Mouse (Mus musculus): ENCODE results near the gene Prr36. TPM values are rescaled to one million over a fixed set of nuclear protein-coding genes. Genes with fewer than 3 reads are reported as not detected.

Prr36 gene
- polyA plus RNA-seq, 1 experiment: not detected

DNA sequence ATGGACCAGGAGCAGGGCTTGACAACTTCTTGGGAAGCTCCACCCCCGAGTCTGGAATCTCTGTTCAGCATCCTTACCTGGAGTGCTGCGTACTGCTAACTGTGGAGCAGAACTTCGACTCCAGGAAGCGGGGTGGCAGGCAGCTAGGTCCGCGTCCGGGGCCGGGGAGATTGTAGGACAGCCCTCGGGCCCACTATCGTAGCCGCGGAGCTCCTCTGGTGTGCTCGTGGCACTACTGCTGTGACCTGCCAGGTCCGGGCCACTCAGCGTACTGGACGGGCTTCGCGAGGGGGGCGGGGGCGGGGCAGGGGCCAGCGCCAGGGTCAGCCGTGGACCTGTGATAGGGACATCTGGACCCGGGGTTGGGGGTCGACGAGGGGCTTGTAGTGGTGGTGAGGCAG, 4.5 kb downstream of the Prr36 start:
- Histone ChIP-seq H3K27me3 (ENCODE audit: control insufficient read depth) (peaks cover 79% of the 10 kb centered on the region), H3K4me1 (ENCODE audit: control insufficient read depth) (peaks cover 22% of the 10 kb centered on the region), H3K36me3 (ENCODE audit: control insufficient read depth) (no peaks in the 10 kb centered on the region; the same call in 1 of the 2 replicates), H3K9me3 (ENCODE audit: control insufficient read depth, low read length) (peaks cover 8% of the 10 kb centered on the region; the same call in 1 of the 2 replicates), H3K4me3 (replicated peaks) (peak overlapping the region; percentile 44)
- no peak for TF ChIP-seq GATA1 (IDR thresholded peaks at IDR 0.05; ENCODE audit: low read length)
- no peak for TF ChIP-seq TAL1 (IDR thresholded peaks at IDR 0.05; ENCODE audit: low read length)

DNA sequence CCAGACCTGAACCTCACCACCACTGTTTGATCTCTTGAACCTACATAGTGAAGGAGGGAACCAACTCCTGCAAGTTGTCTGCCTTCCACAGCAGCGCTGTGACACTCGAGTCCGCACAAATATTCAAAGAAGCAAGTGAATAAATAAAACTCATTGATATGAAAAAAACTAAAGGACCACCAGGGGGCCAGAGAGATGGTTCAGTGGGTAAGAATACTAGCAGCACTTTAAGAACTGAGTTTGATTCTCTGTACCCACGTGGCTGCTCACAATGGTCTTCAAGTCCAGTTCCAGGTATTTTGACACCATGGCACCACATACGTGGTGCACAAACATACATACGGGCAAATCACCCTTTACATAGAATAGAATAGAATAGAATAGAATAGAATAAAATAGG, 6.2 kb downstream of the Prr36 start:
- Histone ChIP-seq H3K4me1 (ENCODE audit: control insufficient read depth) (peaks cover 33% of the 10 kb centered on the region), H3K27me3 (ENCODE audit: control insufficient read depth) (peaks cover 78% of the 10 kb centered on the region), H3K4me3 (replicated peaks) (no peak overlapping the region), H3K9me3 (ENCODE audit: control insufficient read depth, low read length) (peaks cover 4% of the 10 kb centered on the region; the same call in 1 of the 2 replicates), H3K36me3 (ENCODE audit: control insufficient read depth) (no peaks in the 10 kb centered on the region; the same call in 1 of the 2 replicates)
- no peak for TF ChIP-seq GATA1 (IDR thresholded peaks at IDR 0.05; ENCODE audit: low read length)
- no peak for TF ChIP-seq TAL1 (IDR thresholded peaks at IDR 0.05; ENCODE audit: low read length)

DNA sequence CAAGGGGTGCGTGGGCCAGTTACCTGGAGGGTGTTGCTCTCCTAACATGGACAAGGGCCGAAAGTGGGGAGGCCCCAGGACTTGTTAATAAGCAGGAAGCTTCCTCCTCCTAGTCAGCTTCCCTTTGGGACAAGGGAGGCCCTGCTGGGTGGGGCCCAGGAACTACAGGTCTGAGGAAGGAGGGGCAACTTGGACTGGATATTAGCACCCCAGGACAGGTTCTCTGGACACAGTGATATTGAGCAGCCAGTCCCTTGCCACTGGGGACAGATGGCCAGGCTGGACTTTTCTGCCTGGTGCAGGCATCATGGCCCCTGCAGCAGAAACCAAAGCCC, 10.3 kb downstream of the Prr36 start:
- H3K27me3 ChIP-seq (ENCODE audit: control insufficient read depth): peaks cover 65% of the 10 kb centered on the region
- 0 out of 2 replicates have a peak, but pooled peaks cover 2% of the 10 kb centered on the region for H3K9me3 ChIP-seq (ENCODE audit: control insufficient read depth, low read length)
- H3K4me3 ChIP-seq (replicated peaks): no peak overlapping the region
- TF ChIP-seq TAL1 (IDR thresholded peaks at IDR 0.05; ENCODE audit: low read length) (no peak), GATA1 (IDR thresholded peaks at IDR 0.05; ENCODE audit: low read length) (no peak)
- peaks cover 20% of the 10 kb centered on the region for H3K4me1 ChIP-seq (ENCODE audit: control insufficient read depth)
- H3K36me3 ChIP-seq (ENCODE audit: control insufficient read depth): no peaks in the 10 kb centered on the region; the same call in 1 of the 2 replicates

- Histone ChIP-seq H3K4me3 (replicated peaks) (peak overlapping the region; percentile 37), H3K27me3 (ENCODE audit: control insufficient read depth) (peaks cover 62% of the 10 kb centered on the region), H3K9me3 (ENCODE audit: control insufficient read depth, low read length) (0 out of 2 replicates have a peak, but pooled peaks cover 2% of the 10 kb centered on the region), H3K4me1 (ENCODE audit: control insufficient read depth) (peaks cover 20% of the 10 kb centered on the region), H3K36me3 (ENCODE audit: control insufficient read depth) (no peaks in the 10 kb centered on the region; the same call in 1 of the 2 replicates)
- TF ChIP-seq GATA1 (IDR thresholded peaks at IDR 0.05; ENCODE audit: low read length): no peak
- TF ChIP-seq TAL1 (IDR thresholded peaks at IDR 0.05; ENCODE audit: low read length): peak; percentile 27; the same call in 1 of the 3 replicates
These were observed 10.9 kb downstream of the Prr36 start for GRCm38 (mm10) chr8:4206182-4207015.

DNA sequence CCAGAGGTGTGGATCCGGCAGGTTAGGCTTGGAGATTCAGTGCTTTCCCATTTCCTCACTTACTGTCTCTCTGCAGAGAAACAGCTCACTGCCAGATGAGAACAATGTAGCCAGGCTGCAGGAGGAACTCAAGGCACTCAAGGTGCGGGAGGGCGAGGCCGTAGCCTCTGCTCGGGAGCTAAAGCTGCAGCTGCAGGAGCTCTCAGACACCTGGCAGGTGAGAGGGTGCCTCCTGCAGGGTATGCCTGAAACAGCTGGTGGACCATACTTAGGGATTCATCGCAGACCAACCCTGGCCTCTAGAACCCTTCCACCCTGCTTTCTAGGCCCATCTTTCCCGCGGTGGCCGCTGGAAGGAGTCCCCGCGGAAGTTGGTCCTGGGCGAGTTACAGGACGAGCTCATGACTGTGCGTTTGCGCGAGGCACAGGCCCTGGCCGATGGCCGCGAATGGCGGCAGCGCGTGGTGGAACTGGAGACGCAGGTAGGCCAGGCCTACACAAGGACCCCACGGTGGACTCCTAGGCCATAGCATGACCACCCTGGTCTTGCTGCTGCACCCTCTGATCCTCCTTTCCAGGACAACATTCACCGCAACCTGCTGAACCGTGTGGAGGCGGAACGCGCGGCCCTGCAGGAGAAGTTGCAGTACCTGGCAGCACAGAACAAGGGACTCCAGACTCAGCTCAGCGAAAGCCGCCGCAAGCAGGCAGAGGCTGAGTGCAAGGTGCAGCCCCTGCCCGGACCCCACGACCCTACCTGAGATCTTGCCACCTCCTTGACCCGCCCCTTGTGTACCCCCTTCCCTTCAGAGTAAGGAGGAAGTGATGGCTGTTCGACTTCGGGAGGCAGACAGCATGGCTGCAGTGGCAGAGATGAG, 11.8 kb downstream of the Prr36 start:
- Histone ChIP-seq H3K36me3 (ENCODE audit: control insufficient read depth) (no peaks in the 10 kb centered on the region; the same call in 1 of the 2 replicates), H3K4me3 (replicated peaks) (peak overlapping the region; percentile 37), H3K4me1 (ENCODE audit: control insufficient read depth) (peaks cover 20% of the 10 kb centered on the region), H3K27me3 (ENCODE audit: control insufficient read depth) (peaks cover 54% of the 10 kb centered on the region), H3K9me3 (ENCODE audit: control insufficient read depth, low read length) (0 out of 2 replicates have a peak, but pooled peaks cover 2% of the 10 kb centered on the region)
- TF ChIP-seq GATA1 (IDR thresholded peaks at IDR 0.05; ENCODE audit: low read length): no peak
- TF ChIP-seq TAL1 (IDR thresholded peaks at IDR 0.05; ENCODE audit: low read length): no peak

DNA sequence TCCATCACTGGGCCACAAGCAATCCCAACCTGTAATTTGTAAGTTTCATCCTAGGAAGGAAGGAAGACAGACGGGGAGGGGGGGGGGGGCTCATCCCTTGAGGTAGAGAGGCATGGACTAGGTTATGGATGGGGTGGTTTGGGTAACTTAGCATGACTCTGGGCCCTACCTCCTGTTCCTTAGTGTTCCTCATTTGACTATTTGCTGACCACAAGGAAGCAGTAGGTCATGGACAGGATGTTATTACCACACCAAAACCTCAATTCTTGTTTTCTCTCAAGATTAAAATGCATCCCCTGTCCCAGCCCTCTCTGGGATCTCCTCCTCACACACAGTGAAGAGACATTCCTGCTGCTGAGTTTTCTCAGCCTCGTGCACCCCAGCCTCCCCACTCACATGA, 15.9 kb downstream of the Prr36 start:
- H3K4me1 ChIP-seq (ENCODE audit: control insufficient read depth): peaks cover 11% of the 10 kb centered on the region
- no peak for TF ChIP-seq GATA1 (IDR thresholded peaks at IDR 0.05; ENCODE audit: low read length)
- no peak for TF ChIP-seq TAL1 (IDR thresholded peaks at IDR 0.05; ENCODE audit: low read length)
- peaks cover 27% of the 10 kb centered on the region for H3K27me3 ChIP-seq (ENCODE audit: control insufficient read depth)
- no peaks in the 10 kb centered on the region for H3K9me3 ChIP-seq (ENCODE audit: control insufficient read depth, low read length)
- no peak overlapping the region for H3K4me3 ChIP-seq (replicated peaks)
- no peaks in the 10 kb centered on the region; the same call in 1 of the 2 replicates for H3K36me3 ChIP-seq (ENCODE audit: control insufficient read depth)

GRCm38 (mm10) chr8:4193588-4193894, 23.7 kb downstream of the Prr36 start:
- H3K4me1 ChIP-seq (ENCODE audit: control insufficient read depth): peaks cover 43% of the 10 kb centered on the region
- no peaks in the 10 kb centered on the region for H3K9me3 ChIP-seq (ENCODE audit: control insufficient read depth, low read length)
- no peak overlapping the region for H3K4me3 ChIP-seq (replicated peaks)
- peaks cover 15% of the 10 kb centered on the region for H3K36me3 ChIP-seq (ENCODE audit: control insufficient read depth)
- TF ChIP-seq TAL1 (IDR thresholded peaks at IDR 0.05; ENCODE audit: low read length) (no peak), GATA1 (IDR thresholded peaks at IDR 0.05; ENCODE audit: low read length) (no peak)
- peaks cover 2% of the 10 kb centered on the region; the same call in 1 of the 2 replicates for H3K27me3 ChIP-seq (ENCODE audit: control insufficient read depth)

GRCm38 (mm10) chr8:4192807-4193587, 24.3 kb downstream of the Prr36 start:
- peaks cover 2% of the 10 kb centered on the region; the same call in 1 of the 2 replicates for H3K27me3 ChIP-seq (ENCODE audit: control insufficient read depth)
- no peaks in the 10 kb centered on the region for H3K9me3 ChIP-seq (ENCODE audit: control insufficient read depth, low read length)
- peaks cover 20% of the 10 kb centered on the region for H3K36me3 ChIP-seq (ENCODE audit: control insufficient read depth)
- H3K4me3 ChIP-seq (replicated peaks): no peak overlapping the region
- peaks cover 49% of the 10 kb centered on the region for H3K4me1 ChIP-seq (ENCODE audit: control insufficient read depth)
- TF ChIP-seq GATA1 (IDR thresholded peaks at IDR 0.05; ENCODE audit: low read length) (no peak), TAL1 (IDR thresholded peaks at IDR 0.05; ENCODE audit: low read length) (no peak)
